Mouse (Mus musculus): ENCODE measurements around the gene Cldn2. TPM values are rescaled to one million over a fixed set of nuclear protein-coding genes. Genes with fewer than 3 reads are reported as not detected.

Cldn2 gene
- polyA plus RNA-seq, 1 experiment from 2014 or later, result 8.1 TPM

DNA sequence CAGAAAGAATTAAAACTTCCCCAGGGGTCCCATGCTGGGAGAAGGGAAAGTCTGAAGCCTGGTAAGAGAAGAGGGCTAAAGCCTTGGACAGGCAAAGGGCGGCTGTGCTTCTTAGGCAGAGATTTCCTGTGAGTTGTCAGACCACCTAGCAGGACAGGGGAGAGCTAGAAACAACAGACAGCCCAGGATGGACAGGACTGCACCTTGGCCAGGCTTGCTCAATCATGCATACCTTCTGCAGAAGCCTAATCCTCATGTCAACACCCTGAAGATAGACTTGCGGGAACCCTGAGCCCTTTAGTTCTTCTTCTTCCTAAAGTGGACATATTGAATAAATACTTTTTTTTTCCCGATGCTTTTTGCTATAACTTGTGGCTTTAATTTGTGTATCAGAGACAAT, 675 bp upstream of the Cldn2 start:
- H3K36me3 ChIP-seq (replicated peaks; ENCODE audit: insufficient read depth, low read length), result no peaks in the 10 kb centered on the region
- no peaks in the 10 kb centered on the region for H3K4me1 ChIP-seq (ENCODE audit: insufficient read depth)
- no peaks in the 10 kb centered on the region for H3K27me3 ChIP-seq (ENCODE audit: insufficient read depth, low read length)
- ATAC-seq (no peak), DNase-seq (no peak)
- H3K9ac ChIP-seq (replicated peaks), result no peak overlapping the region
- H3K9me3 ChIP-seq (ENCODE audit: low read length), result no peaks in the 10 kb centered on the region
- no peak overlapping the region for H3K27ac ChIP-seq (ENCODE audit: low read depth)
- H3K4me3 ChIP-seq (ENCODE audit: low read depth, low read length), result no peak overlapping the region
- H3K4me2 ChIP-seq (ENCODE audit: low read depth, low read length), result no peak overlapping the region
- no peak for TF ChIP-seq EP300 (IDR thresholded peaks at IDR 0.05; ENCODE audit: low read depth)
- TF ChIP-seq CTCF (IDR thresholded peaks at IDR 0.05; ENCODE audit: low read depth), result no peak
- WGBS (ENCODE audit: insufficient replicate concordance), result 78% methylated on average over 3 of the region's 3 CpGs

DNA sequence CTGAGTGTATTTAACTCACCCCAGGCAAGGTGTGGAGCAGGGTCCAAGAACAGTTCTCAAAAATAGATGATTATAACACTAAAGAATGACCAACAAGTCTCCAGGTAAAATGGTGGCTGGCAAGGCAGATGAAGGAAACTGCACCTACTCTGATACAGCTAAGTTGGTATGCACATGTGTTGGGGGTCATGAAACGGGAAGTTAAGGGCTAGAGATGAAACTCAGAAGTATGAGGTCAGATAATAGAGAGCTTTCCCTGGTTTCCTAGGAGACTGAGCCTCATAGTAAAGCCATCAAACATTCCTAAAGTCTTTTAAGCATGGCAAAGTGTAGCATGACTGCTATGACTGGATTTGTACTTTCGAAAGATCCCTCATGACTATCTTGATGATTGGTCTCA, 2.4 kb downstream of the Cldn2 start:
- Histone ChIP-seq H3K9me3 (ENCODE audit: low read length) (no peaks in the 10 kb centered on the region), H3K27ac (ENCODE audit: low read depth) (no peak overlapping the region), H3K27me3 (ENCODE audit: insufficient read depth, low read length) (no peaks in the 10 kb centered on the region), H3K4me2 (ENCODE audit: low read depth, low read length) (no peak overlapping the region), H3K4me1 (ENCODE audit: insufficient read depth) (no peaks in the 10 kb centered on the region), H3K9ac (replicated peaks) (no peak overlapping the region), H3K36me3 (replicated peaks; ENCODE audit: insufficient read depth, low read length) (no peaks in the 10 kb centered on the region), H3K4me3 (ENCODE audit: low read depth, low read length) (no peak overlapping the region)
- TF ChIP-seq CTCF (IDR thresholded peaks at IDR 0.05; ENCODE audit: low read depth) (no peak), EP300 (IDR thresholded peaks at IDR 0.05; ENCODE audit: low read depth) (no peak)
- DNase-seq (no peak), ATAC-seq (no peak)
- WGBS (ENCODE audit: insufficient replicate concordance), result 64% methylated on average over 2 of the region's 2 CpGs

DNA sequence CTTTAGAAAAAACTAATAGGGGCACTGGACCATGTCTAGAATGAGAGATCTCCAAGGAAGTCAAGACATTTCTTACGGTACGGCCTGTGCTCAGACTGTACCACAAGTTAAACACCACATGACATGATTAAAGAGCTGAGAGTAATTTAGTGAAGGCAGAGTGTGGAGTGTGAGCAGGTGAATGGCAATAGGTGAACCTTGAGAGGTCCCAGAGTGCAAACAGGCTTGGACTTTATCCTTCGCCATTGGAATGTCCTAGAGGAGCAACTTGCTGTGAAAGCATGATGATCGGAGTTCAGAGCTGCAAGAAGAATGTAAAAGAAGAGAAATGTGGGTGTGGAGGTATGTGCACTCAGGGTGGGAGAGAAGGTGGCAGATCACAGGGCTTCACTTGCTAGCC, 5.3 kb downstream of the Cldn2 start:
- no peak overlapping the region for H3K4me3 ChIP-seq (ENCODE audit: low read depth, low read length)
- 80% methylated on average over 4 of the region's 4 CpGs for WGBS (ENCODE audit: insufficient replicate concordance)
- H3K9ac ChIP-seq (replicated peaks), result no peak overlapping the region
- TF ChIP-seq EP300 (IDR thresholded peaks at IDR 0.05; ENCODE audit: low read depth), result no peak
- TF ChIP-seq CTCF (IDR thresholded peaks at IDR 0.05; ENCODE audit: low read depth), result no peak
- no peak overlapping the region for H3K27ac ChIP-seq (ENCODE audit: low read depth)
- no peak overlapping the region for H3K4me2 ChIP-seq (ENCODE audit: low read depth, low read length)
- no peaks in the 10 kb centered on the region for H3K36me3 ChIP-seq (replicated peaks; ENCODE audit: insufficient read depth, low read length)
- no peak for DNase-seq
- no peaks in the 10 kb centered on the region for H3K4me1 ChIP-seq (ENCODE audit: insufficient read depth)
- H3K9me3 ChIP-seq (ENCODE audit: low read length), result no peaks in the 10 kb centered on the region
- H3K27me3 ChIP-seq (ENCODE audit: insufficient read depth, low read length), result no peaks in the 10 kb centered on the region
- ATAC-seq, result no peak

DNA sequence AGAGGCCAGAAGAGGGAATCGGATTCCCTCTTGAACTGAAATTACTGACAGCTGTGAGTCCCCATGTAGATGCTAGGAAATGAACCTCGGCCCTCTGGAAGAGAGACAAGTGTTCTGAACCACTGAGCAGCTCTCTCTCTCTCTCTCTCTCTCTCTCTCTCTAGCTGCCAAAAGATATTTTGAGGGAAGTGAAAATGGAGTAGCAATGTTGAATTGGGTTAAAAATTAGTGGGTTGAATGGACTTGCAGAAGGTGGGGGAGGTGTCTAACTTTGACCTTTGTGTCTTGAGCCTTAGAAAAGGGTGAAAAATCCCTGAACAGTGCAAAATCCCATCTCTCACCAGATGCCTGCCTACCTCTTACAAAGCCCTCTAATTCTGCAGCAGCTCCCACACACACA, 6.8 kb downstream of the Cldn2 start:
- H3K9ac ChIP-seq (replicated peaks), result no peak overlapping the region

DNA sequence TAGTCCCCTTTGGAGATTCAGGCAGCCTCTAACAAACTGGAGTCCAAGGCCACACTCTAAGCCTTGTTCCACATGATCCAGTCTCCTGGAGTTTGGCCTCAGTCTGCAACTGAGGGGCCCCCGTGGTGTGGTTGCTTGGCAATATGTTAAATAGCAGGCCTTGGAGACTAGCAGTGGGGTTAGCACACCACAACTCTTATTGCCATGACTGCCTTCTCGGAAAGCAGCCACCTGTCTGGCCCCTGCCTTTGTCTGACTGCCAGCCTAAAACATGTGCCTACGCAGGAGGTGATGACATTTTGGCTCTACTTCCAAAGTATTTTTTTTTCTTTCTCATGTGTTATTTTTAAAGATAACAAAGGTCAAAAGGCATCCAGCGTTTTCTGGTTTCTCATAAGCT, 7.5 kb downstream of the Cldn2 start:
- no peak for TF ChIP-seq EP300 (IDR thresholded peaks at IDR 0.05; ENCODE audit: low read depth)
- no peak for TF ChIP-seq CTCF (IDR thresholded peaks at IDR 0.05; ENCODE audit: low read depth)
- WGBS (ENCODE audit: insufficient replicate concordance), result 55% methylated on average over 4 of the region's 4 CpGs
- Histone ChIP-seq H3K36me3 (replicated peaks; ENCODE audit: insufficient read depth, low read length) (no peaks in the 10 kb centered on the region), H3K4me1 (ENCODE audit: insufficient read depth) (peaks cover 4% of the 10 kb centered on the region; the same call in 1 of the 2 replicates), H3K27ac (ENCODE audit: low read depth) (peak overlapping the region; percentile 64), H3K4me2 (ENCODE audit: low read depth, low read length) (no peak overlapping the region), H3K9ac (replicated peaks) (no peak overlapping the region), H3K4me3 (ENCODE audit: low read depth, low read length) (no peak overlapping the region), H3K27me3 (ENCODE audit: insufficient read depth, low read length) (no peaks in the 10 kb centered on the region), H3K9me3 (ENCODE audit: low read length) (no peaks in the 10 kb centered on the region)
- DNase-seq, result peak; percentile 19
- peak; percentile 80 for ATAC-seq

More for the DNA sequence above, 6.8 kb downstream of the Cldn2 start:
- Histone ChIP-seq H3K4me1 (ENCODE audit: insufficient read depth) (no peaks in the 10 kb centered on the region), H3K4me3 (ENCODE audit: low read depth, low read length) (no peak overlapping the region), H3K36me3 (replicated peaks; ENCODE audit: insufficient read depth, low read length) (no peaks in the 10 kb centered on the region), H3K27me3 (ENCODE audit: insufficient read depth, low read length) (no peaks in the 10 kb centered on the region), H3K4me2 (ENCODE audit: low read depth, low read length) (no peak overlapping the region), H3K27ac (ENCODE audit: low read depth) (peak overlapping the region; percentile 64), H3K9me3 (ENCODE audit: low read length) (no peaks in the 10 kb centered on the region)
- TF ChIP-seq EP300 (IDR thresholded peaks at IDR 0.05; ENCODE audit: low read depth) (no peak), CTCF (IDR thresholded peaks at IDR 0.05; ENCODE audit: low read depth) (no peak)
- DNase-seq (no peak), ATAC-seq (no peak)
- WGBS (ENCODE audit: insufficient replicate concordance), result 78% methylated on average over 2 of the region's 2 CpGs

DNA sequence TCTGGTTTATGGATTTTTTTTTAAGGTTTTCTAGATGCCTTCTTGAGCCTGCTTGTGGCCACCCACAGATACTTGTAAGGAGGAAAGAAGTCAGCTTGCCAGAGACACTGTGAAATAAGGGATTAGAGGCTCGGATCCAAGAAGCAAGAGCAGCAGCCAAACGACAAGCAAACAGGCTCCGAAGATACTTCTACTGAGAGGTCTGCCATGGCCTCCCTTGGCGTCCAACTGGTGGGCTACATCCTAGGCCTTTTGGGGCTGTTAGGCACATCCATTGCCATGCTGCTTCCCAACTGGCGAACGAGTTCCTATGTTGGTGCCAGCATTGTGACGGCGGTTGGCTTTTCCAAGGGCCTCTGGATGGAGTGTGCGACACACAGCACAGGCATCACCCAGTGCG, 7.9 kb downstream of the Cldn2 start:
- Histone ChIP-seq H3K36me3 (replicated peaks; ENCODE audit: insufficient read depth, low read length) (no peaks in the 10 kb centered on the region), H3K27ac (ENCODE audit: low read depth) (no peak overlapping the region), H3K4me2 (ENCODE audit: low read depth, low read length) (no peak overlapping the region), H3K9ac (replicated peaks) (no peak overlapping the region), H3K9me3 (ENCODE audit: low read length) (no peaks in the 10 kb centered on the region), H3K27me3 (ENCODE audit: insufficient read depth, low read length) (no peaks in the 10 kb centered on the region), H3K4me3 (ENCODE audit: low read depth, low read length) (no peak overlapping the region), H3K4me1 (ENCODE audit: insufficient read depth) (peaks cover 8% of the 10 kb centered on the region; the same call in 1 of the 2 replicates)
- DNase-seq (no peak), ATAC-seq (no peak)
- 85% methylated on average over 10 of the region's 10 CpGs for WGBS (ENCODE audit: insufficient replicate concordance)
- TF ChIP-seq EP300 (IDR thresholded peaks at IDR 0.05; ENCODE audit: low read depth) (no peak), CTCF (IDR thresholded peaks at IDR 0.05; ENCODE audit: low read depth) (no peak)
